Mouse (Mus musculus): Measurements from ENCODE around the gene Inpp5d.

Gene Inpp5d

GRCm38 (mm10) chr1:87769263-87769662 is 149.2 kb downstream of the Inpp5d start:
- DNase-seq (ENCODE audit: low spot score in 2 of 2): no peak

All from left cerebral cortex, adult 9 months (tissue).